Mouse (Mus musculus) myocyte (in vitro differentiated cells): ENCODE data around the gene Apod.

Source experiments
- CEBPB ChIP-seq: IDR thresholded peaks from 2 replicates; pipeline ENCODE4 v1.6.1; 2011; ENCODE audit warnings: mild to moderate bottlenecking, moderate library complexity; ENCODE audit not compliant: poor library complexity, insufficient read depth, severe bottlenecking
- MAX ChIP-seq: IDR thresholded peaks from one replicate; pipeline ENCODE4 v1.6.1; 2011; ENCODE audit warnings: low read depth, mild to moderate bottlenecking, control low read depth
- POLR2A ChIP-seq: IDR thresholded peaks from one replicate; pipeline ENCODE4 v1.6.1; 2011; ENCODE audit warnings: low read depth, mild to moderate bottlenecking, control low read depth, moderate library complexity; ENCODE audit not compliant: insufficient read length
- POLR2AphosphoS2 ChIP-seq: IDR thresholded peaks from one replicate; pipeline ENCODE4 v1.6.1; 2011; ENCODE audit warnings: low read depth, control low read depth; ENCODE audit not compliant: insufficient read length
- REST ChIP-seq: IDR thresholded peaks from one replicate; pipeline ENCODE4 v1.6.1; 2011; ENCODE audit warnings: mild to moderate bottlenecking, control low read depth, moderate library complexity; ENCODE audit not compliant: insufficient read depth, insufficient read length
- TCF12 ChIP-seq: IDR thresholded peaks from one replicate; pipeline ENCODE4 v1.6.1; 2011; ENCODE audit warnings: mild to moderate bottlenecking, control low read depth; ENCODE audit not compliant: poor library complexity, insufficient read depth, severe bottlenecking
- TCF3 ChIP-seq: IDR thresholded peaks from one replicate; pipeline ENCODE4 v1.6.1; 2011; ENCODE audit warnings: low read depth, control low read depth; ENCODE audit not compliant: insufficient read length
- USF1 ChIP-seq: IDR thresholded peaks from one replicate; pipeline ENCODE4 v1.6.1; 2011; ENCODE audit warnings: low read depth, mild to moderate bottlenecking, control low read depth, moderate library complexity

DNA sequence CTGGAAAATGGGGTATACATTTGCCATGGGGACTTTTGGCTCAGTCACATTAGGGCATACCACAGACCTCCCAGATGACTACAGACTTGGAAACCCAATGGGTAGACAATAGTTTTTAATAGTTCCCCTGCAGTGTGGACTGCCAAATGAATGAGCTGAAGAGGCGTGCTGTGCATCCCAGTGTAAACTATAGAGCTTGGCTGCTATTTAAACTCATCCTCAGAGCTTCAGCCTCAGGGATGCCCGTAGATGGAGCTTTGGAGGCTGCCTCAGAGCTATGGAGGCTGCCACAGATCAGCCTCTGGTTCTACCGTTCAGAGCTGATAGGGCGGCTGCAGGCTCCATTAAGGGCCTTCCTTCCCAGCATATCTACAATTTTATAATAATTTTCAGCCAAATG lies 686 bp upstream of the Apod start:
- no peak for TF ChIP-seq USF1
- no peak for TF ChIP-seq REST
- TF ChIP-seq CEBPB, result no peak
- no peak for TF ChIP-seq POLR2AphosphoS2
- TF ChIP-seq TCF12, result no peak
- TF ChIP-seq TCF3, result no peak
- TF ChIP-seq POLR2A, result no peak
- TF ChIP-seq MAX, result no peak
